Mouse (Mus musculus) left cerebral cortex, postnatal 14 days (tissue): ENCODE measurements around the gene Gss. TPM values are rescaled to one million over a fixed set of nuclear protein-coding genes. Genes with fewer than 3 reads are reported as not detected.

Experiments
- DNase-seq, 2 experiments: peaks; one replicate each; pipeline ENCODE4 v3.0.0; 2021 to 2022; ENCODE audit warnings: low spot score in 2 of 2, mixed read lengths in 1 of 2
- intact Hi-C: fragments of 180-260 bp; cut with DNase I; formaldehyde crosslinking; loops from one replicate; pipeline ENCODE4 v1.15.1; 2025
- microRNA-seq, 2 experiments: library from miRNA; unstranded; fragments of <30 nt; microRNA quantifications; one replicate each; pipeline ENCODE4 v1.2.0; 2022
- total RNA-seq, 2 experiments: library from RNA; stranded (reverse); gene quantifications; 2 replicates each; pipeline ENCODE4 v1.2.3; 2021

Gene Gss
- total RNA-seq, 2 experiments from 2014 or later, result 15.8 to 18.3 TPM

DNA sequence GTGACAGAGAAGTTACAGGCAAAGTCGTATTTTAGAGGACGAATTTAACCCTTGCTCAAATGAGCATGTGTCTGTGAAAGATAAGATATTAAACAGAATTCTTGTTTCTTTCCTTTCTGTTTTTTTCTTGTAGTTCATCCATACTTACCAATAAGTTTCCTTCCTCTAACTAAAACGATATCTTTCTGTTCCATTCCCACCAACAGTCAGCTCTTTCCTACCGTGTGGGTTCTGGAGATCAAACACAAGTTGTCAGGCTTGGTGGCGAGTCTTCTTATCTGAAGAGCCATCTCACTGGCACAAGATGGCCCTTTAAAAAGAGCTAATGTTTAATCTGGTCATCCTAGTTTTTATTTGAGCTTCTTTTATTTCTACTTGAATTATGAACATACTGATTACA lies 65.2 kb downstream of the Gss start:
- no peak for DNase-seq
- intact Hi-C loops, result no loop called here

- no peak for DNase-seq
- intact Hi-C loops, result no loop called here
These were observed 68.2 kb downstream of the Gss start for GRCm38 (mm10) chr2:155524378-155524777.

- intact Hi-C loops, result no loop called here
- DNase-seq, result no peak
These were observed 68.9 kb downstream of the Gss start for GRCm38 (mm10) chr2:155523706-155524105.

GRCm38 (mm10) chr2:155518531-155519270 lies 73.9 kb downstream of the Gss start:
- no peak for DNase-seq
- intact Hi-C loops, result loop anchor here (5.0 kb wide), 1 partner anchor 249 kb away; no protein-coding TSS in a partner anchor

GRCm38 (mm10) chr2:155517455-155518423 lies 74.9 kb downstream of the Gss start, which contains the start of the genes Acss2 and Ggt7:
TSS of gene Acss2 (plus strand) at chr2:155517948.
TSS of gene Ggt7 (minus strand) at chr2:155518237.
- DNase-seq, result peak; percentile 96 to 99
- intact Hi-C loops, result loop anchor here (2.0 to 5.0 kb wide), 4 partner anchors 67 to 250 kb away; no protein-coding TSS in a partner anchor

DNA sequence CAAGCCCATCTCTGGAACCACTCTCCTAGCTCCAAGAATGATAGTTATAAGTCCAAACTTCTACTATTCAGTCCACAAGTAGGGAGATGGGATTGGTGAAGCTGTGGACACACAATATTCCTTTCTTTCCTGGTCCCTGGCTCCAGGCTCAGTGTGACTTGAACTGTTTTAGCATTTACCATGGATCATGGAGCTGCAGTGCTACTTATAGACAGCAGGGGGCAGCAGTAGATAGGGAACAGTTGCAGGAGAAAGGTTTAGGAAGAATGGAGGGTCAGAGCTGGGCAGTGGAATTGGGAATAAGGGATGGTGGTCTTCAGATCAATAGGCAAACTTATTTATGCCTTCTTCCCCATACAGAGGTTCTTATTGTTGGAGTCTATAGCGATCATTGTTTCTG lies 76.7 kb downstream of the Gss start:
- DNase-seq, result peak; percentile 74 to 76
- intact Hi-C loops, result loop anchor here (2.0 to 5.0 kb wide), 4 partner anchors 69 to 251 kb away; no protein-coding TSS in a partner anchor

GRCm38 (mm10) chr2:155514666-155515065 lies 77.9 kb downstream of the Gss start:
- intact Hi-C loops, result loop anchor here (5.0 kb wide), 1 partner anchor 253 kb away; no protein-coding TSS in a partner anchor

GRCm38 (mm10) chr2:155513543-155513942 lies 79.1 kb downstream of the Gss start:
- DNase-seq, result peak; percentile 50 to 51
- intact Hi-C loops, result no loop called here

More at GRCm38 (mm10) chr2:155514666-155515065, 77.9 kb downstream of the Gss start:
- peak; percentile 88 to 90 for DNase-seq

Small RNA genes lying within 50 kb of the gene (microRNA-seq; reads per million reads assigned to microRNA genes)
- 4.2 to 18.2 reads per million in 2 experiments for gene Mir499

Other genes with a start within 250 kb of the Gss start
- 10 to 100 TPM; 25.2 to 27.0 TPM for gene Pigu, start 235.4 kb downstream of the Gss start, total RNA-seq
- 100 to 1,000 TPM; 220 to 224 TPM for gene Trp53inp2, start 211.8 kb downstream of the Gss start, total RNA-seq
- 10 to 100 TPM; 60.9 to 63.8 TPM for gene Ncoa6, start 118.9 kb downstream of the Gss start, total RNA-seq
- gene Acss2, start 74.9 kb downstream of the Gss start, total RNA-seq, result 10 to 100 TPM; 46.6 to 52.7 TPM
- gene Ggt7, start 74.6 kb downstream of the Gss start, total RNA-seq, result 100 to 1,000 TPM; 112 to 120 TPM
- gene Myh7b, start 18.4 kb upstream of the Gss start, total RNA-seq, result 1 to 10 TPM; 4.5 to 5.6 TPM
- gene Trpc4ap, start 99.6 kb upstream of the Gss start, total RNA-seq, result 100 to 1,000 TPM; 140 TPM
- gene Edem2, start 136.7 kb upstream of the Gss start, total RNA-seq, result 10 to 100 TPM; 16.6 to 17.8 TPM
- gene Gm17581, start 143.1 kb upstream of the Gss start, total RNA-seq, result not detected
- gene Procr, start 158.3 kb upstream of the Gss start, total RNA-seq, result 1 to 10 TPM; 1.8 to 1.9 TPM
- gene Mmp24, start 182.5 kb upstream of the Gss start, total RNA-seq, result 10 to 100 TPM; 45.8 to 50.0 TPM
- 10 to 100 TPM; 45.7 to 50.3 TPM for gene BC029722, start 226.6 kb upstream of the Gss start, total RNA-seq
- 10 to 100 TPM; 65.3 to 67.6 TPM for gene Eif6, start 234.1 kb upstream of the Gss start, total RNA-seq
- not detected for gene Fam83c, start 242.0 kb upstream of the Gss start, total RNA-seq